Mouse (Mus musculus) gastrocnemius, postnatal 10 days (tissue): ENCODE results near the gene Sec61g. TPM values are rescaled to one million over a fixed set of nuclear protein-coding genes. Genes with fewer than 3 reads are reported as not detected.
A peak's percentile ranks its signal among the peaks of the same experiment; 100 is the strongest.
"Not testable (repeated sequence)": the region's sequence is repeated elsewhere in the genome, so short reads cannot be mapped to it uniquely, and the experiment has no call there.

Experiments
- DNase-seq: peaks from one replicate; pipeline ENCODE4 v3.0.0; 2021; ENCODE audit warnings: mixed read lengths
- long read RNA-seq, 2 experiments: library from polyadenylated mRNA; stranded (forward); transcript quantifications; one replicate each; pipeline ENCODE4 v2.0.0; 2021
- total RNA-seq, 2 experiments: library from RNA; stranded (reverse); gene quantifications; 2 replicates each; pipeline ENCODE4 v1.2.3; 2021

Sec61g gene
- 1 to 10 TPM; 2.3 to 5.5 TPM for total RNA-seq
- long read RNA-seq, experiment 1, transcript Sec61g-203 (4 exons, 1,862 nt) = major isoform, 63 of 71 reads
- long read RNA-seq, experiment 1, partial matches to known transcripts = 2 of 71 reads
- long read RNA-seq, experiment 1, other reads (novel, unspliced or antisense) = 3 of 71 reads
- long read RNA-seq, experiment 2, transcript Sec61g-203 (4 exons, 1,862 nt) = major isoform, 56 of 60 reads
- long read RNA-seq, experiment 2, partial matches to known transcripts = 0 of 60 reads
- long read RNA-seq, experiment 2, other reads (novel, unspliced or antisense) = 1 of 60 reads

GRCm38 (mm10) chr11:16508052-16508654 is at the start of gene Sec61g:
Gene Sec61g (minus strand): TSS chr11:16508484.
- DNase-seq = peak; percentile 87

- peak; percentile 42 for DNase-seq
These were observed 38.3 kb upstream of the Sec61g start for GRCm38 (mm10) chr11:16546421-16547163.

- no peak for DNase-seq
These were observed 29.1 kb upstream of the Sec61g start for GRCm38 (mm10) chr11:16537379-16537778.

- DNase-seq = no peak
These were observed 26.6 kb upstream of the Sec61g start for GRCm38 (mm10) chr11:16534582-16535553.

GRCm38 (mm10) chr11:16532877-16533276 is 24.6 kb upstream of the Sec61g start:
- no peak for DNase-seq

GRCm38 (mm10) chr11:16528909-16529308 is 20.6 kb upstream of the Sec61g start:
- no peak for DNase-seq

- no peak for DNase-seq
These were observed 20.1 kb upstream of the Sec61g start for GRCm38 (mm10) chr11:16528391-16528790.

GRCm38 (mm10) chr11:16527743-16528142 is 19.5 kb upstream of the Sec61g start:
- DNase-seq = no peak

- no peak for DNase-seq
These were observed 18.2 kb upstream of the Sec61g start for GRCm38 (mm10) chr11:16526467-16526866.

- no peak for DNase-seq
These were observed 17.4 kb upstream of the Sec61g start for GRCm38 (mm10) chr11:16525724-16526123.

GRCm38 (mm10) chr11:16524917-16525640 is 16.8 kb upstream of the Sec61g start:
- no peak for DNase-seq

GRCm38 (mm10) chr11:16515081-16515480 is 6.8 kb upstream of the Sec61g start:
- DNase-seq = not testable (repeated sequence)

GRCm38 (mm10) chr11:16514221-16514620 is 5.9 kb upstream of the Sec61g start:
- not testable (repeated sequence) for DNase-seq

- DNase-seq = no peak
These were observed 766 bp downstream of the Sec61g start for GRCm38 (mm10) chr11:16507385-16508051.

- DNase-seq = no peak
These were observed 2.3 kb downstream of the Sec61g start for GRCm38 (mm10) chr11:16505999-16506398.

GRCm38 (mm10) chr11:16503150-16503549 is 5.1 kb downstream of the Sec61g start:
- no peak for DNase-seq

GRCm38 (mm10) chr11:16502744-16503143 is 5.5 kb downstream of the Sec61g start:
- no peak for DNase-seq

GRCm38 (mm10) chr11:16498756-16499680 is 9.3 kb downstream of the Sec61g start:
- DNase-seq = peak; percentile 4
